Mouse (Mus musculus) intestine, embryonic 15.5 days (tissue): Measurements from ENCODE around the gene Doc2a. TPM values are rescaled to one million over a fixed set of nuclear protein-coding genes. Genes with fewer than 3 reads are reported as not detected.

Experiments
- ATAC-seq: fragments of 200-750 bp; cut with Nextera tagmentation; 2 replicates; pipeline ENCODE4 v1.8.0; 2017; ENCODE audit warnings: moderate TSS enrichment, moderate library complexity
- H3K27ac ChIP-seq: fragments of 300-500 bp; sonication (generic); 2 replicates; pipeline ENCODE4 v1.5.1; 2015; ENCODE audit warnings: mild to moderate bottlenecking, inconsistent platforms
- H3K27me3 ChIP-seq: fragments of 300-500 bp; sonication (generic); replicated peaks from 2 replicates; pipeline ENCODE4 v1.6.1; 2015; ENCODE audit warnings: inconsistent platforms
- H3K36me3 ChIP-seq: fragments of 300-500 bp; sonication (generic); 2 replicates; pipeline ENCODE4 v1.6.1; 2015; ENCODE audit warnings: inconsistent platforms
- H3K4me1 ChIP-seq: fragments of 300-500 bp; sonication (generic); replicated peaks from 2 replicates; pipeline ENCODE4 v1.6.1; 2015; ENCODE audit warnings: inconsistent platforms
- H3K4me2 ChIP-seq: fragments of 300-500 bp; sonication (generic); replicated peaks from 2 replicates; pipeline ENCODE4 v1.6.1; 2015; ENCODE audit warnings: mild to moderate bottlenecking, inconsistent platforms
- H3K4me3 ChIP-seq: fragments of 300-500 bp; sonication (generic); replicated peaks from 2 replicates; pipeline ENCODE4 v1.5.1; 2015; ENCODE audit warnings: inconsistent platforms
- H3K9ac ChIP-seq: fragments of 300-500 bp; sonication (generic); 2 replicates; pipeline ENCODE4 v1.6.1; 2015; ENCODE audit warnings: inconsistent platforms
- H3K9me3 ChIP-seq: fragments of 300-500 bp; sonication (generic); 2 replicates; pipeline ENCODE4 v1.6.1; 2016; ENCODE audit warnings: inconsistent platforms
- WGBS: fragments of 180-500 bp; shearing (Covaris S2); methylation state at CpG from one replicate; pipeline ENCODE4 v1.1.7; 2015; 5-methylcytosine and 5-hydroxymethylcytosine counted together
- polyA plus RNA-seq: library from polyadenylated mRNA; unstranded; fragments of >200 nt; fragmentation: Nextera tagmentation; extraction: Ambion mirVana; gene quantifications from 2 replicates; pipeline ENCODE4 v1.2.1, GENCODE M21; 2015

Doc2a gene
- polyA plus RNA-seq, 1 experiment from 2014 or later: 0.75 TPM

- ATAC-seq: peak; percentile 95
- Histone ChIP-seq H3K27me3 (no peaks in the 10 kb centered on the region), H3K4me2 (peak overlapping the region; percentile 85), H3K4me1 (peaks cover 15% of the 10 kb centered on the region), H3K9me3 (no peaks in the 10 kb centered on the region), H3K27ac (peak overlapping the region; percentile 74), H3K36me3 (0 out of 2 replicates have a peak, but pooled peaks cover 2% of the 10 kb centered on the region), H3K4me3 (peak overlapping the region; percentile 63), H3K9ac (peak overlapping the region; percentile 76)
- under 1% methylated on average over 43 of the region's 43 CpGs for WGBS
These were observed 38.3 kb upstream of the Doc2a start for GRCm38 (mm10) chr7:126808703-126809455.

- 52% methylated on average over 5 of the region's 5 CpGs for WGBS
- Histone ChIP-seq H3K4me3 (no peak overlapping the region), H3K9ac (no peak overlapping the region), H3K27me3 (no peaks in the 10 kb centered on the region), H3K4me2 (peak overlapping the region; percentile 85), H3K36me3 (no peaks in the 10 kb centered on the region), H3K9me3 (no peaks in the 10 kb centered on the region), H3K4me1 (peaks cover 15% of the 10 kb centered on the region), H3K27ac (no peak overlapping the region)
- ATAC-seq: no peak
These were observed 37.4 kb upstream of the Doc2a start for GRCm38 (mm10) chr7:126809723-126810369.

GRCm38 (mm10) chr7:126815726-126816222 is 31.4 kb upstream of the Doc2a start:
- Histone ChIP-seq H3K4me3 (no peak overlapping the region), H3K4me1 (no peaks in the 10 kb centered on the region), H3K9me3 (no peaks in the 10 kb centered on the region), H3K27ac (no peak overlapping the region), H3K36me3 (no peaks in the 10 kb centered on the region), H3K4me2 (no peak overlapping the region), H3K9ac (no peak overlapping the region), H3K27me3 (no peaks in the 10 kb centered on the region)
- no peak for ATAC-seq
- WGBS: 60% methylated on average over 8 of the region's 8 CpGs

- no peak overlapping the region for H3K4me2 ChIP-seq
- WGBS: 85% methylated on average over 8 of the region's 8 CpGs
- H3K4me3 ChIP-seq: no peak overlapping the region
- H3K4me1 ChIP-seq: no peaks in the 10 kb centered on the region
- no peaks in the 10 kb centered on the region for H3K27me3 ChIP-seq
- no peak for ATAC-seq
- H3K36me3 ChIP-seq: no peaks in the 10 kb centered on the region
- H3K9me3 ChIP-seq: no peaks in the 10 kb centered on the region
- no peak overlapping the region for H3K9ac ChIP-seq
- no peak overlapping the region for H3K27ac ChIP-seq
These were observed 30.7 kb upstream of the Doc2a start for GRCm38 (mm10) chr7:126816494-126816893.

GRCm38 (mm10) chr7:126817595-126817994 is 29.6 kb upstream of the Doc2a start:
- no peak for ATAC-seq
- 83% methylated on average over 7 of the region's 7 CpGs for WGBS
- H3K9me3 ChIP-seq: no peaks in the 10 kb centered on the region
- no peaks in the 10 kb centered on the region for H3K36me3 ChIP-seq
- no peaks in the 10 kb centered on the region for H3K4me1 ChIP-seq
- H3K27ac ChIP-seq: no peak overlapping the region
- H3K4me3 ChIP-seq: no peak overlapping the region
- no peak overlapping the region for H3K4me2 ChIP-seq
- H3K9ac ChIP-seq: no peak overlapping the region
- H3K27me3 ChIP-seq: peaks cover 5% of the 10 kb centered on the region; the same call in 1 of the 2 replicates

GRCm38 (mm10) chr7:126818818-126819217 is 28.4 kb upstream of the Doc2a start:
- peaks cover 13% of the 10 kb centered on the region for H3K27me3 ChIP-seq
- no peak overlapping the region for H3K4me2 ChIP-seq
- no peaks in the 10 kb centered on the region for H3K9me3 ChIP-seq
- H3K36me3 ChIP-seq: no peaks in the 10 kb centered on the region
- no peak overlapping the region for H3K9ac ChIP-seq
- 52% methylated on average over 1 of the region's 1 CpGs for WGBS
- H3K4me3 ChIP-seq: no peak overlapping the region
- no peak overlapping the region for H3K27ac ChIP-seq
- H3K4me1 ChIP-seq: peaks cover 5% of the 10 kb centered on the region; the same call in 1 of the 2 replicates
- no peak for ATAC-seq

GRCm38 (mm10) chr7:126821835-126822511 is 25.2 kb upstream of the Doc2a start:
- WGBS: 24% methylated on average over 7 of the region's 7 CpGs
- Histone ChIP-seq H3K27me3 (peaks cover 32% of the 10 kb centered on the region), H3K36me3 (no peaks in the 10 kb centered on the region), H3K4me2 (no peak overlapping the region), H3K9ac (0 out of 2 replicates have a peak overlapping the region, but pooled peaks have one; percentile 3), H3K4me3 (no peak overlapping the region), H3K9me3 (no peaks in the 10 kb centered on the region), H3K4me1 (peaks cover 5% of the 10 kb centered on the region; the same call in 1 of the 2 replicates), H3K27ac (no peak overlapping the region)
- peak; percentile 53 for ATAC-seq

- Histone ChIP-seq H3K4me3 (no peak overlapping the region), H3K27ac (0 out of 2 replicates have a peak overlapping the region, but pooled peaks have one; percentile 17), H3K4me1 (peaks cover 5% of the 10 kb centered on the region; the same call in 1 of the 2 replicates), H3K27me3 (peaks cover 32% of the 10 kb centered on the region), H3K9me3 (no peaks in the 10 kb centered on the region), H3K9ac (0 out of 2 replicates have a peak overlapping the region, but pooled peaks have one; percentile 3), H3K4me2 (peak overlapping the region; percentile 58), H3K36me3 (no peaks in the 10 kb centered on the region)
- WGBS: 19% methylated on average over 9 of the region's 9 CpGs
- ATAC-seq: no peak
These were observed 24.5 kb upstream of the Doc2a start for GRCm38 (mm10) chr7:126822741-126823140.

GRCm38 (mm10) chr7:126823202-126823711 is 24.0 kb upstream of the Doc2a start:
- peak; percentile 58; the same call in 1 of the 2 replicates for ATAC-seq
- Histone ChIP-seq H3K9ac (0 out of 2 replicates have a peak overlapping the region, but pooled peaks have one; percentile 38), H3K4me3 (peak overlapping the region; percentile 21; the same call in 1 of the 2 replicates), H3K36me3 (no peaks in the 10 kb centered on the region), H3K27ac (no peak overlapping the region), H3K4me1 (peaks cover 5% of the 10 kb centered on the region; the same call in 1 of the 2 replicates), H3K27me3 (peaks cover 32% of the 10 kb centered on the region), H3K4me2 (peak overlapping the region; percentile 58), H3K9me3 (no peaks in the 10 kb centered on the region)
- WGBS: 2% methylated on average over 16 of the region's 19 CpGs

GRCm38 (mm10) chr7:126823940-126824339 is 23.3 kb upstream of the Doc2a start:
- ATAC-seq: no peak
- H3K9ac ChIP-seq: no peak overlapping the region
- no peak overlapping the region for H3K4me2 ChIP-seq
- H3K9me3 ChIP-seq: no peaks in the 10 kb centered on the region
- H3K27me3 ChIP-seq: peaks cover 32% of the 10 kb centered on the region
- H3K27ac ChIP-seq: no peak overlapping the region
- WGBS: 13% methylated on average over 10 of the region's 10 CpGs
- H3K36me3 ChIP-seq: no peaks in the 10 kb centered on the region
- H3K4me3 ChIP-seq: no peak overlapping the region
- peaks cover 5% of the 10 kb centered on the region; the same call in 1 of the 2 replicates for H3K4me1 ChIP-seq

GRCm38 (mm10) chr7:126825403-126825802 is 21.8 kb upstream of the Doc2a start:
- no peak overlapping the region for H3K4me2 ChIP-seq
- 19% methylated on average over 8 of the region's 8 CpGs for WGBS
- H3K4me1 ChIP-seq: peaks cover 5% of the 10 kb centered on the region; the same call in 1 of the 2 replicates
- peaks cover 32% of the 10 kb centered on the region for H3K27me3 ChIP-seq
- H3K36me3 ChIP-seq: no peaks in the 10 kb centered on the region
- no peak overlapping the region for H3K4me3 ChIP-seq
- ATAC-seq: no peak
- H3K9ac ChIP-seq: no peak overlapping the region
- no peaks in the 10 kb centered on the region for H3K9me3 ChIP-seq
- H3K27ac ChIP-seq: no peak overlapping the region
